Mouse (Mus musculus): ENCODE data around the gene Olfr965.
"Not testable (repeated sequence)": the region's sequence is repeated elsewhere in the genome, so short reads cannot be mapped to it uniquely, and the experiment has no call there.

The Olfr965 gene

DNA sequence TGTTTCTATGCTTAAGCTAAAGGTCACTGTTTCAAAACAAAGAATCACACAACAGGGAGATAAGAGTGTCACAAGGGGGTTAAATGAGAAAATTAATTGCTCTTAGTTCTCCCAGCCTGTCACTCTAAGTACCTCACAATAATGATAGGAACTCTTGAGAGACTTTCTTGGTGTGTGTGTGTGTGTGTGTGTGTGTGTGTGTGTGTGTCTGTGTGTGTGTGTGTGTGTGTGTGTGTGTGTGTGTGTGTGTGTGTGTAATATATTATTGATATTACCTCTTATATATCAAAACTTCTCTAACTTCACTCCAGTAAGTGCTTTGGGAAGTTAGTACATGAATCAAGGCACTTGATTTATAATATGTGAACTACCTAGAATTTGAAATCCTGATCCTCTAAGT, at the start of gene Olfr965:
Gene Olfr965, plus strand, starts transcription at position 301 of the 400 bp plus-strand sequence.
- no peak for DNase-seq (ENCODE audit: low spot score)

DNA sequence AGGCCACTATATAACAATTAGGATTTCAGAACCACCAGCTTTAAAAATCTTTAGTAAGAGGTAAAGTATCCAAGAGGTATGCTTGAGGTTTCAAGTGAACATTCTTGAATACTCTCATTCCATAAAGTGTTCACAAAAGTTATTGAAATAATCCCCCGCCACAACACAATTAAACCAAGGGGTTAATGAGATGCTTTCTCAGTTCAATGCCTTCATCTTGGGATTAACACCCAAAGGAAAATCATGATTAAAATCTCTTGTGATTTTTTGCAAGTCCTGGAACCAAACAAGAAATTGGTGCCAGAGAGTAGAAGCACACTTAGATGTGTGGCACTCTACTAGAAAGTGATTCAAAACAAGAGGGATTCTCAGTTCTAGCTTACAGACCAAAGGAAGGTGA, 44.2 kb upstream of the Olfr965 start, which contains the start of gene Olfr963:
Gene Olfr963, plus strand, starts transcription at position 301 of the 400 bp plus-strand sequence.
- DNase-seq (ENCODE audit: low spot score): no peak

- DNase-seq (ENCODE audit: low spot score): no peak
Measured at GRCm38 (mm10) chr9:39669723-39670122, 41.4 kb upstream of the Olfr965 start.

- DNase-seq (ENCODE audit: low spot score): no peak
Measured at GRCm38 (mm10) chr9:39674820-39675219, 36.3 kb upstream of the Olfr965 start.

DNA sequence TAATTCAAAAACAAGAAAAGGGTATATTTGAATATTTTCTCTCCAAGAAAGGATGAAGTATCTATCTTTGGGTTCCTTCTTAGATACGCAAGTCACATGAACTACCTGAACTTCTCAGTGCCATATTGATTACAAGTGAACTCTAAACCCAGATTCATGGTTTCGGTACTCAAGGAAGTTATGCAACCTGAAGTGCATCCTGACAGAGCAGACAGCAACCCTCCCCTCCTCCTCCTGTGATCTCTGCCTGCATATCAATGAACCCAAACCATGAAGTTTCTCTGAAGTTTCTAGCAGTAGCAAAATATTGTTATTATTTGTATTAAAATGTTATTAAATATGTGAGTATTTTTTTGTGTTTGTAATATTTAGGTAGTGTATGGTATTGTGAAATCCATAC, 32.6 kb upstream of the Olfr965 start:
- DNase-seq (ENCODE audit: low spot score): no peak

DNA sequence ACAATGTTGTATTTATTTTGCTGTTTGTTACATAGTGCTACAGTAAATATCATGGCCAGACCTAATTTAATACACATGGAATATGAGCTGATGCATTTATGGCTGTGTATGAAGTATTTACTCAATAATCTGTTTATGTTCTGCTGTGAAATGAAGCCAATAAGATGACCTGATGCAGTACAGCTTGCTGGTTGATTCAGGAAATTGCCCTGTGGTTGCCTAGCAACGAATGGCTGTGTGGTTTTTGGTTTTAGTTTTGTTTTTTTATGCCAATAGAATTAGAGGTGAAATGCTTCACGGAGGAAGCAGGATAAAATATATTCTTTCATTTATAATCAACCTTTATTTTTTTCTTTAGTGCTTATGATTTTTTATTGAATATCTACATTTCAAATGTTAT, 31.9 kb upstream of the Olfr965 start:
- DNase-seq (ENCODE audit: low spot score): no peak

DNA sequence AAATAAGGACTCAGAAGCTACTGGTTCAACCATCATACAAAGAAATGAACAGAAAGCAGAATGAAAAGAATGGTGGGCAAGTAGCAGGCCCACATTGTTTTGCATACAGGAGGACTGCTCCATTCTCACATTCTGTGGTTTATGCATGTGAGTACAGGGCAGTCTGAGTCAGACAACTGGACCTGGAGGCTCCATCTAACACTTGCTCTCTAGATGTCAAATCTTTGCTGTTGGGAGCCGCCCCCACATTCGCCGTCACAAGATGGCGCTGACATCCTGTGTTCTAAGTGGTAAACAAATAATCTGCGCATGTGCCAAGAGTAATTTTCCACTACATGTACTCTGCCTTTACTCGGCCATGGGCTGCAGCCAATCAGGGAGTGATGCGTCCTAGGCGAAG, 10.0 kb upstream of the Olfr965 start:
- not testable (repeated sequence) for DNase-seq (ENCODE audit: low spot score)

GRCm38 (mm10) chr9:39707017-39707416, 4.1 kb upstream of the Olfr965 start, which contains the start of gene Olfr149:
Olfr149 (minus strand) TSS chr9:39707117.
- no peak for DNase-seq (ENCODE audit: low spot score)

GRCm38 (mm10) chr9:39708958-39709357, 2.2 kb upstream of the Olfr965 start:
- DNase-seq (ENCODE audit: low spot score): no peak

DNA sequence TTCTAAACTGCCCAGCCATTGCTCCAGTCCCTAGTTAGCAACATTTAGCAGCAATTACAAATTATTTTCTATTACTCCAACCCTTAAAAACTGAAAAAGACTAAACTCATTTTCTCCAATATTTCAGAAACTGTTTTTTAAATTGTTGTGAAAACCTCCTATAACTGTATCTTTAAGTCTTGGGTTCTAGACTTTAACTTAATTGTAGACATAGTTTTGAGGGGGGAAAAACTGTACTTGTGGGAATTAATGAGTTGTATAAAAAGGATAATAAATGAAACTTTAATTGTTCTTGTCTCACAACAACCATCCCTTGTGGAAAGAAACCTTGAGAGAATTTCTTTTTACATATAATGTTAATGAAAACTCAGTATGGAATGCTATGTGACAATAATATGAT, 19.5 kb downstream of the Olfr965 start, which contains the start of gene Olfr150:
Gene Olfr150, plus strand, starts transcription at position 301 of the 400 bp plus-strand sequence.
- no peak for DNase-seq (ENCODE audit: low spot score)

DNA sequence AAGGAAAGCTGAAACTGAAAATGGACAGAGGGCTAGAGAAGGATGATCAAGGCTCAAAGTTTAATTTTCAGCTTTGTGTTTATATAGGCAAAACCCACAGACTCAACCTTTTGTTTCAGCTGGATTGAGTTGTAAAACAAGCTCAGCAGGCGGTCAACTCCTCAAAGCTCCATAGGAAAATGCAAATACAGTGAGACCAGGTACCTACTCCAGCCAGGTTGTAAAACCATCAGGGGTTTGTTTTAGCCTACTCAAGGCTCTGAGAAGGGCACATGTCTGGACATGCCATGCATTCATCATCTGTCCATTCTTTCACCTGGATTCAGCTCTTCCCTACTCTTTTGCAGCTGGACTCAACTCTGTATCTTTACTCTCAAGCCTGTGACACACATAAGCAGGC, 29.6 kb downstream of the Olfr965 start:
- DNase-seq (ENCODE audit: low spot score): no peak

GRCm38 (mm10) chr9:39745949-39746348, 34.8 kb downstream of the Olfr965 start, which contains the start of gene Olfr967:
Olfr967 (plus strand) TSS chr9:39746249.
- DNase-seq (ENCODE audit: low spot score): no peak

GRCm38 (mm10) chr9:39746428-39746827, 35.3 kb downstream of the Olfr965 start:
- no peak for DNase-seq (ENCODE audit: low spot score)

All from T-cell, adult 2 months (primary cell).